ENCODE assay signal across 13 mouse cellular contexts in genomic region chr7:27375274-27375673, GRCm38 (mm10). TPM values are rescaled to one million over a fixed set of nuclear protein-coding genes. Genes with fewer than 3 reads are reported as not detected.
DNase-seq lines count a peak whose midpoint lies in the region; ATAC-seq and TF ChIP-seq lines count a peak whose summit lies in the region.
"Had no signal": no experiment of that assay in that cellular context is flagged by ENCODE, and none has a peak within 500 bp of the region (broad histone marks: within the 10 kb centered on the region; RNA-seq: fewer than 3 reads in every experiment).

No protein-coding gene starts in this region.

- no peaks in the 10 kb centered on the region; the same call in 1 of the 2 replicates for H3K36me3 ChIP-seq in ES-E14 (ENCODE audit: control insufficient read depth, insufficient read depth, low read length, poor library complexity, severe bottlenecking)
- no peaks in the 10 kb centered on the region for H3K36me3 ChIP-seq in embryonic facial prominence, embryonic 12.5 days
- H3K36me3 ChIP-seq in limb, embryonic 13.5 days = no peaks in the 10 kb centered on the region
- no peaks in the 10 kb centered on the region for H3K36me3 ChIP-seq in heart, embryonic 11.5 days (ENCODE audit: control insufficient read depth, insufficient read depth, low read length)

- peak overlapping the region; percentile 29 for H3K4me2 ChIP-seq in embryonic facial prominence, embryonic 12.5 days (replicated peaks)
- peak overlapping the region; percentile 37; the same call in 1 of the 2 replicates for H3K4me2 ChIP-seq in limb, embryonic 13.5 days (replicated peaks)
- no peak overlapping the region for H3K4me2 ChIP-seq in heart, embryonic 11.5 days

- no peak overlapping the region for H3K27ac ChIP-seq in ES-E14 (ENCODE audit: insufficient read depth, low read depth, low read length, poor library complexity, severe bottlenecking)
- no peak overlapping the region for H3K27ac ChIP-seq in embryonic facial prominence, embryonic 12.5 days
- no peak overlapping the region for H3K27ac ChIP-seq in limb, embryonic 13.5 days
- H3K27ac ChIP-seq in heart, embryonic 11.5 days (ENCODE audit: low read depth, low read length) = no peak overlapping the region

- WGBS in embryonic facial prominence, embryonic 12.5 days = 2% methylated on average over 22 of the region's 22 CpGs
- WGBS in limb, embryonic 13.5 days = under 1% methylated on average over 22 of the region's 22 CpGs
- WGBS in heart, embryonic 11.5 days (ENCODE audit: insufficient replicate concordance) = 4% methylated on average over 22 of the region's 22 CpGs

- peaks cover 80% of the 10 kb centered on the region for H3K27me3 ChIP-seq in embryonic facial prominence, embryonic 12.5 days
- H3K27me3 ChIP-seq in limb, embryonic 13.5 days = peaks cover 95% of the 10 kb centered on the region
- peaks cover 74% of the 10 kb centered on the region for H3K27me3 ChIP-seq in heart, embryonic 11.5 days (ENCODE audit: control insufficient read depth, insufficient read depth, low read length)

- no peak for ATAC-seq in embryonic facial prominence, embryonic 12.5 days (ENCODE audit: insufficient number of reproducible peaks, insufficient read depth, low FRiP score, low TSS enrichment)
- ATAC-seq in limb, embryonic 13.5 days (ENCODE audit: low FRiP score, low read depth) = no peak
- ATAC-seq in heart, embryonic 11.5 days (replicated peaks; ENCODE audit: insufficient number of reproducible peaks, low FRiP score, low TSS enrichment) = no peak

- H3K4me3 ChIP-seq in ES-E14 (ENCODE audit: insufficient read depth in 1 of 2, low read depth in 1 of 2, low read length in 2 of 2, poor library complexity in 1 of 2, severe bottlenecking in 1 of 2) = peak overlapping the region; percentile 38 to 46; a peak in 3 of 4 replicates
- H3K4me3 ChIP-seq in embryonic facial prominence, embryonic 12.5 days = peak overlapping the region; percentile 16; the same call in 1 of the 2 replicates
- peak overlapping the region; percentile 12; the same call in 1 of the 2 replicates for H3K4me3 ChIP-seq in limb, embryonic 13.5 days
- H3K4me3 ChIP-seq in heart, embryonic 11.5 days (ENCODE audit: low read depth, low read length) = no peak overlapping the region

- H3K4me1 ChIP-seq in ES-E14 (ENCODE audit: control insufficient read depth in 2 of 2, insufficient read depth in 2 of 2, low read length in 2 of 2, poor library complexity in 1 of 2) = peaks cover 0 to 6% of the 10 kb centered on the region in 2 experiments; a peak in 1 of 4 replicates
- H3K4me1 ChIP-seq in embryonic facial prominence, embryonic 12.5 days = peaks cover 8% of the 10 kb centered on the region; the same call in 1 of the 2 replicates
- H3K4me1 ChIP-seq in limb, embryonic 13.5 days = peaks cover 7% of the 10 kb centered on the region; the same call in 1 of the 2 replicates
- H3K4me1 ChIP-seq in heart, embryonic 11.5 days (ENCODE audit: control insufficient read depth, insufficient read depth, low read length) = no peaks in the 10 kb centered on the region

- H3K9ac ChIP-seq in ES-E14 (ENCODE audit: insufficient read depth, low read depth, low read length, poor library complexity, severe bottlenecking) = peak overlapping the region; percentile 24
- no peak overlapping the region for H3K9ac ChIP-seq in embryonic facial prominence, embryonic 12.5 days
- peak overlapping the region; percentile 25; the same call in 1 of the 2 replicates for H3K9ac ChIP-seq in limb, embryonic 13.5 days
- H3K9ac ChIP-seq in heart, embryonic 11.5 days (ENCODE audit: low read depth, low read length) = no peak overlapping the region

- in situ Hi-C loops in ES-E14 (cut with MboI; ENCODE audit: low sequenced_read_pairs in 2 of 2, unreplicated experiment in 2 of 2) = no loop called here

- no peaks in the 10 kb centered on the region for H3K9me3 ChIP-seq in ES-E14 (ENCODE audit: control insufficient read depth, insufficient read depth, low read depth, low read length)
- 0 out of 2 replicates have a peak, but pooled peaks cover 2% of the 10 kb centered on the region for H3K9me3 ChIP-seq in embryonic facial prominence, embryonic 12.5 days
- H3K9me3 ChIP-seq in limb, embryonic 13.5 days = peaks cover 2% of the 10 kb centered on the region
- H3K9me3 ChIP-seq in heart, embryonic 11.5 days (replicated peaks; ENCODE audit: control insufficient read depth, low read length) = no peaks in the 10 kb centered on the region

- peak; percentile 34 to 49 for DNase-seq in layer of hippocampus, postnatal 25 days (ENCODE audit: extremely low spot score in 1 of 2, low spot score in 1 of 2)
- DNase-seq in layer of hippocampus, postnatal 14 days (ENCODE audit: low spot score in 2 of 2) = no peak
- no peak for DNase-seq in ES-E14 (ENCODE audit: low read depth, low spot score)
- no peak for DNase-seq in retina, embryonic 14.5 days (ENCODE audit: low spot score)
- DNase-seq: adrenal gland, postnatal 36 days; cerebellum, postnatal 14 days; lung, adult 2 months had no signal

TF ChIP-seq in ES-E14, 5 proteins besides CTCF, POLR2A, EP300 and RAD21:
- no peak for TF ChIP-seq HCFC1 (IDR thresholded peaks at IDR 0.05; ENCODE audit: borderline replicate concordance, insufficient read depth, low read length)
- TF ChIP-seq ZNF384 (IDR thresholded peaks at IDR 0.05; ENCODE audit: low read depth, low read length) = no peak
- no peak for TF ChIP-seq CHD2 (IDR thresholded peaks at IDR 0.05; ENCODE audit: low read depth, low read length)
- no peak for TF ChIP-seq ZC3H11A (IDR thresholded peaks at IDR 0.05; ENCODE audit: borderline replicate concordance, low read depth, low read length)
- TF ChIP-seq MAFK (IDR thresholded peaks at IDR 0.05; ENCODE audit: insufficient read depth, low read depth, low read length) = no peak

RNA-seq across cellular contexts. Expression of gene Gm20479, which starts 18.1 kb away (rescaled TPM):
- not detected for total RNA-seq in layer of hippocampus, postnatal 25 days (2021)
- total RNA-seq in layer of hippocampus, postnatal 14 days (2021) = not detected
- 1.4 and 1.5 TPM in 2 replicates for total RNA-seq in ES-E14 (2012; rRNA removed)
- 0.58 and 0.94 TPM in 2 replicates for polyA plus RNA-seq in embryonic facial prominence, embryonic 12.5 days (2016; fragmentation: Nextera tagmentation; extraction: Ambion mirVana)
- polyA plus RNA-seq in limb, embryonic 13.5 days (2015; fragmentation: Nextera tagmentation; extraction: Ambion mirVana) = not detected in 2 replicates
- 1.6 and 2.1 TPM in 2 replicates for polyA plus RNA-seq in heart, embryonic 11.5 days (2014; fragmentation: Nextera tagmentation; extraction: Ambion mirVana)
- total RNA-seq: left cerebral cortex, adult 8-10 months had no signal
- polyA plus RNA-seq: frontal cortex, adult 2 months; lung, adult 2 months; small intestine, adult 2 months had no signal

RNA-seq across cellular contexts. Expression of gene Shkbp1, which starts 19.5 kb away (rescaled TPM):
- total RNA-seq in layer of hippocampus, postnatal 25 days (2021) = 10 to 100 TPM; 19.7 to 30.4 TPM
- 10 to 100 TPM; 24.7 to 26.2 TPM for total RNA-seq in layer of hippocampus, postnatal 14 days (2021)
- total RNA-seq in ES-E14 (2012; rRNA removed) = 28.8 and 45.5 TPM in 2 replicates
- polyA plus RNA-seq in embryonic facial prominence, embryonic 12.5 days (2016; fragmentation: Nextera tagmentation; extraction: Ambion mirVana) = 75.8 and 83.2 TPM in 2 replicates
- polyA plus RNA-seq in limb, embryonic 13.5 days (2015; fragmentation: Nextera tagmentation; extraction: Ambion mirVana) = 49.2 and 54.5 TPM in 2 replicates
- 33.3 and 34.1 TPM in 2 replicates for polyA plus RNA-seq in heart, embryonic 11.5 days (2014; fragmentation: Nextera tagmentation; extraction: Ambion mirVana)

RNA-seq across cellular contexts. Expression of gene Ltbp4, which starts 37.8 kb away (rescaled TPM):
- 10 to 100 TPM; 47.2 to 61.7 TPM for total RNA-seq in layer of hippocampus, postnatal 25 days (2021)
- total RNA-seq in layer of hippocampus, postnatal 14 days (2021) = 10 to 100 TPM; 55.0 to 55.3 TPM
- 65.8 and 114 TPM in 2 replicates for total RNA-seq in ES-E14 (2012; rRNA removed)
- polyA plus RNA-seq in embryonic facial prominence, embryonic 12.5 days (2016; fragmentation: Nextera tagmentation; extraction: Ambion mirVana) = 15.9 and 16.8 TPM in 2 replicates
- polyA plus RNA-seq in limb, embryonic 13.5 days (2015; fragmentation: Nextera tagmentation; extraction: Ambion mirVana) = 25.8 and 29.3 TPM in 2 replicates
- polyA plus RNA-seq in heart, embryonic 11.5 days (2014; fragmentation: Nextera tagmentation; extraction: Ambion mirVana) = 28.9 and 31.5 TPM in 2 replicates

Comparison
In these comparisons a context has a peak if more than half of its experiments do, and no peak if none do; other contexts are left out.
1. DNase-seq: peak in layer of hippocampus, postnatal 25 days (2 of 2); none in layer of hippocampus, postnatal 14 days (0 of 2), ES-E14 (single experiment) and retina, embryonic 14.5 days (single experiment).
2. H3K9ac ChIP-seq: peak in ES-E14 (single experiment) and limb, embryonic 13.5 days (single experiment); none in embryonic facial prominence, embryonic 12.5 days (single experiment) and heart, embryonic 11.5 days (single experiment).